Mouse (Mus musculus): ENCODE data around the gene Eefsec.

Eefsec gene

GRCm38 (mm10) chr6:88446063-88447002 is at the start of gene Eefsec:
TSS of gene Eefsec (minus strand) at chr6:88446539.
- DNase-seq (ENCODE audit: low spot score), result peak; percentile 82

GRCm38 (mm10) chr6:88493712-88494111 is 47.4 kb upstream of the Eefsec start:
- DNase-seq (ENCODE audit: low spot score), result no peak

GRCm38 (mm10) chr6:88490629-88491354 is 44.5 kb upstream of the Eefsec start:
- DNase-seq (ENCODE audit: low spot score), result no peak

- no peak for DNase-seq (ENCODE audit: low spot score)
Observed at GRCm38 (mm10) chr6:88489834-88490233, 43.5 kb upstream of the Eefsec start.

- no peak for DNase-seq (ENCODE audit: low spot score)
Observed at GRCm38 (mm10) chr6:88489026-88489425, 42.7 kb upstream of the Eefsec start.

- peak; percentile 58 for DNase-seq (ENCODE audit: low spot score)
Observed at GRCm38 (mm10) chr6:88486893-88487292, 40.6 kb upstream of the Eefsec start.

GRCm38 (mm10) chr6:88485378-88485777 is 39.0 kb upstream of the Eefsec start:
- DNase-seq (ENCODE audit: low spot score), result no peak

GRCm38 (mm10) chr6:88483913-88484312 is 37.6 kb upstream of the Eefsec start:
- DNase-seq (ENCODE audit: low spot score), result no peak

- no peak for DNase-seq (ENCODE audit: low spot score)
Observed at GRCm38 (mm10) chr6:88483111-88483510, 36.8 kb upstream of the Eefsec start.

- no peak for DNase-seq (ENCODE audit: low spot score)
Observed at GRCm38 (mm10) chr6:88480421-88480820, 34.1 kb upstream of the Eefsec start.

GRCm38 (mm10) chr6:88469878-88470277 is 23.5 kb upstream of the Eefsec start:
- DNase-seq (ENCODE audit: low spot score), result no peak

GRCm38 (mm10) chr6:88465181-88465920 is 19.0 kb upstream of the Eefsec start, which contains the start of gene Ruvbl1:
TSS of gene Ruvbl1 (plus strand) at chr6:88465409.
- DNase-seq (ENCODE audit: low spot score), result peak; percentile 97

GRCm38 (mm10) chr6:88454545-88454944 is 8.2 kb upstream of the Eefsec start:
- no peak for DNase-seq (ENCODE audit: low spot score)

GRCm38 (mm10) chr6:88447454-88447853 is 1.1 kb upstream of the Eefsec start:
- peak; percentile 30 for DNase-seq (ENCODE audit: low spot score)

- peak; percentile 8 for DNase-seq (ENCODE audit: low spot score)
Observed at GRCm38 (mm10) chr6:88445661-88446060, 678 bp downstream of the Eefsec start.

GRCm38 (mm10) chr6:88444076-88444750 is 2.1 kb downstream of the Eefsec start:
- DNase-seq (ENCODE audit: low spot score), result no peak

GRCm38 (mm10) chr6:88443446-88443845 is 2.9 kb downstream of the Eefsec start:
- DNase-seq (ENCODE audit: low spot score), result no peak

GRCm38 (mm10) chr6:88442551-88442950 is 3.8 kb downstream of the Eefsec start:
- no peak for DNase-seq (ENCODE audit: low spot score)

- no peak for DNase-seq (ENCODE audit: low spot score)
Observed at GRCm38 (mm10) chr6:88439056-88439455, 7.3 kb downstream of the Eefsec start.

GRCm38 (mm10) chr6:88435609-88436008 is 10.7 kb downstream of the Eefsec start:
- DNase-seq (ENCODE audit: low spot score), result no peak

GRCm38 (mm10) chr6:88431202-88431601 is 15.1 kb downstream of the Eefsec start:
- DNase-seq (ENCODE audit: low spot score), result peak; percentile 63
